Comparison of ENCODE assay signal across 7 mouse cellular contexts in genomic region chr1:195040437-195040836, GRCm38 (mm10). TPM values are rescaled to one million over a fixed set of nuclear protein-coding genes. Genes with fewer than 3 reads are reported as not detected.
DNase-seq lines count a peak whose midpoint lies in the region; ATAC-seq and TF ChIP-seq lines count a peak whose summit lies in the region.

No protein-coding gene starts in this region.

- DNase-seq in neural tube, embryonic 11.5 days (ENCODE audit: low spot score), result no peak
- DNase-seq in ZHBTc4 (ENCODE audit: low read depth, low spot score), result peak; percentile 58
- peak; percentile 81 for DNase-seq in hindbrain, postnatal 0 days (ENCODE audit: low spot score)
- peak; percentile 53 for DNase-seq in lung, postnatal 14 days
- DNase-seq in ovary, postnatal 14 days (ENCODE audit: low spot score), result no peak

- H3K27me3 ChIP-seq in neural tube, embryonic 11.5 days (ENCODE audit: control insufficient read depth, insufficient read depth, low read length), result no peaks in the 10 kb centered on the region
- H3K27me3 ChIP-seq in neural tube, embryonic 15.5 days (replicated peaks), result no peaks in the 10 kb centered on the region
- H3K27me3 ChIP-seq in hindbrain, postnatal 0 days (ENCODE audit: insufficient read depth, low read length), result no peaks in the 10 kb centered on the region

- H3K9me3 ChIP-seq in neural tube, embryonic 11.5 days (ENCODE audit: control insufficient read depth, low read length), result no peaks in the 10 kb centered on the region
- H3K9me3 ChIP-seq in neural tube, embryonic 15.5 days (replicated peaks), result no peaks in the 10 kb centered on the region
- no peaks in the 10 kb centered on the region for H3K9me3 ChIP-seq in hindbrain, postnatal 0 days (ENCODE audit: low read length)

- no peak overlapping the region for H3K4me3 ChIP-seq in neural tube, embryonic 11.5 days (ENCODE audit: low read depth, low read length)
- H3K4me3 ChIP-seq in neural tube, embryonic 15.5 days (replicated peaks), result no peak overlapping the region
- no peak overlapping the region for H3K4me3 ChIP-seq in cortical plate, adult 2 months (ENCODE audit: insufficient read depth, low read length)
- no peak overlapping the region for H3K4me3 ChIP-seq in hindbrain, postnatal 0 days (ENCODE audit: low read length)

- H3K4me1 ChIP-seq in neural tube, embryonic 11.5 days (ENCODE audit: control insufficient read depth, insufficient read depth, low read length), result no peaks in the 10 kb centered on the region
- H3K4me1 ChIP-seq in neural tube, embryonic 15.5 days, result no peaks in the 10 kb centered on the region
- peaks cover 4% of the 10 kb centered on the region; the same call in 1 of the 2 replicates for H3K4me1 ChIP-seq in cortical plate, adult 2 months (ENCODE audit: control insufficient read depth, insufficient read depth, low read length)
- H3K4me1 ChIP-seq in hindbrain, postnatal 0 days (ENCODE audit: insufficient read depth, low read length), result no peaks in the 10 kb centered on the region

- no peak for TF ChIP-seq POLR2A in cortical plate, adult 2 months (IDR thresholded peaks at IDR 0.05; ENCODE audit: extremely low read depth, insufficient read depth, low read length)

- H3K9ac ChIP-seq in neural tube, embryonic 11.5 days (ENCODE audit: low read length), result no peak overlapping the region
- H3K9ac ChIP-seq in neural tube, embryonic 15.5 days (replicated peaks), result no peak overlapping the region
- H3K9ac ChIP-seq in hindbrain, postnatal 0 days (replicated peaks; ENCODE audit: low read length), result no peak overlapping the region

- TF ChIP-seq CTCF in cortical plate, adult 2 months (IDR thresholded peaks at IDR 0.05; ENCODE audit: extremely low read depth, insufficient read depth, low read length), result peak; percentile 54; the same call in 1 of the 2 replicates
- TF ChIP-seq CTCF in hindbrain, postnatal 0 days (IDR thresholded peaks at IDR 0.05; ENCODE audit: low read depth), result peak; percentile 79

- no peak overlapping the region for H3K27ac ChIP-seq in neural tube, embryonic 11.5 days (ENCODE audit: low read depth, low read length)
- H3K27ac ChIP-seq in neural tube, embryonic 15.5 days (replicated peaks), result no peak overlapping the region
- H3K27ac ChIP-seq in cortical plate, adult 2 months (ENCODE audit: insufficient read depth, low read length), result no peak overlapping the region
- no peak overlapping the region for H3K27ac ChIP-seq in hindbrain, postnatal 0 days

- ATAC-seq in neural tube, embryonic 11.5 days (ENCODE audit: insufficient read depth, low FRiP score, low TSS enrichment), result peak; percentile 51; the same call in 1 of the 2 replicates
- no peak; the same call in 1 of the 2 replicates for ATAC-seq in neural tube, embryonic 15.5 days (ENCODE audit: low FRiP score)
- peak; percentile 80 for ATAC-seq in hindbrain, postnatal 0 days

- no peaks in the 10 kb centered on the region for H3K36me3 ChIP-seq in neural tube, embryonic 11.5 days (ENCODE audit: control insufficient read depth, insufficient read depth, low read length)
- H3K36me3 ChIP-seq in neural tube, embryonic 15.5 days, result no peaks in the 10 kb centered on the region
- 0 out of 2 replicates have a peak, but pooled peaks cover 4% of the 10 kb centered on the region for H3K36me3 ChIP-seq in hindbrain, postnatal 0 days (ENCODE audit: insufficient read depth, low read length)

- no peak overlapping the region for H3K4me2 ChIP-seq in neural tube, embryonic 11.5 days (ENCODE audit: low read depth)
- no peak overlapping the region for H3K4me2 ChIP-seq in neural tube, embryonic 15.5 days
- H3K4me2 ChIP-seq in hindbrain, postnatal 0 days (ENCODE audit: low read depth, low read length), result no peak overlapping the region

RNA-seq across cellular contexts. Expression of gene Cd46, which starts 51.6 kb away (rescaled TPM):
- 0.50 and 0.64 TPM in 2 replicates for polyA plus RNA-seq in neural tube, embryonic 11.5 days (2014; fragmentation: Nextera tagmentation; extraction: Ambion mirVana)
- polyA plus RNA-seq in neural tube, embryonic 15.5 days (2015; fragmentation: Nextera tagmentation; extraction: Ambion mirVana), result 1.2 and 1.3 TPM in 2 replicates
- 8.0 and 9.6 TPM in 2 replicates for polyA plus RNA-seq in cortical plate, adult 2 months (2012; rRNA removed)
- 1.5 and 4.4 TPM in 2 replicates for total RNA-seq in hindbrain, postnatal 0 days (2014; rRNA removed)
- 1.00 and 1.0 TPM in 2 replicates for polyA plus RNA-seq in hindbrain, postnatal 0 days (2015; fragmentation: Nextera tagmentation; extraction: Ambion mirVana)

Comparison
In these comparisons a context has a peak if more than half of its experiments do, and no peak if none do; other contexts are left out.
1. DNase-seq: peak in ZHBTc4 (single experiment), hindbrain, postnatal 0 days (single experiment) and lung, postnatal 14 days (single experiment); none in neural tube, embryonic 11.5 days (single experiment) and ovary, postnatal 14 days (single experiment).